Mouse (Mus musculus): ENCODE data around the gene Pla2g16.

Pla2g16 gene

GRCm38 (mm10) chr19:7564457-7564856, 7.2 kb downstream of the Pla2g16 start:
- no peak for DNase-seq (ENCODE audit: low spot score)

- no peak for DNase-seq (ENCODE audit: low spot score)
These were observed 9.6 kb downstream of the Pla2g16 start for GRCm38 (mm10) chr19:7566826-7567225.

GRCm38 (mm10) chr19:7568364-7568763, 11.1 kb downstream of the Pla2g16 start:
- DNase-seq (ENCODE audit: low spot score) = no peak

GRCm38 (mm10) chr19:7569650-7570049, 12.4 kb downstream of the Pla2g16 start:
- DNase-seq (ENCODE audit: low spot score) = no peak

GRCm38 (mm10) chr19:7576180-7576579, 18.9 kb downstream of the Pla2g16 start:
- DNase-seq (ENCODE audit: low spot score) = no peak

GRCm38 (mm10) chr19:7577710-7578109, 20.5 kb downstream of the Pla2g16 start:
- no peak for DNase-seq (ENCODE audit: low spot score)

GRCm38 (mm10) chr19:7581042-7581441, 23.8 kb downstream of the Pla2g16 start:
- DNase-seq (ENCODE audit: low spot score) = no peak

GRCm38 (mm10) chr19:7583101-7583500, 25.8 kb downstream of the Pla2g16 start:
- DNase-seq (ENCODE audit: low spot score) = no peak

- no peak for DNase-seq (ENCODE audit: low spot score)
These were observed 26.3 kb downstream of the Pla2g16 start for GRCm38 (mm10) chr19:7583599-7583998.

- no peak for DNase-seq (ENCODE audit: low spot score)
These were observed 28.0 kb downstream of the Pla2g16 start for GRCm38 (mm10) chr19:7585279-7585678.

- no peak for DNase-seq (ENCODE audit: low spot score)
These were observed 28.5 kb downstream of the Pla2g16 start for GRCm38 (mm10) chr19:7585764-7586163.

- DNase-seq (ENCODE audit: low spot score) = no peak
These were observed 33.5 kb downstream of the Pla2g16 start for GRCm38 (mm10) chr19:7590795-7591194.

GRCm38 (mm10) chr19:7592018-7592417, 34.8 kb downstream of the Pla2g16 start:
- no peak for DNase-seq (ENCODE audit: low spot score)

GRCm38 (mm10) chr19:7595534-7595933, 38.3 kb downstream of the Pla2g16 start:
- DNase-seq (ENCODE audit: low spot score) = peak; percentile 75

- DNase-seq (ENCODE audit: low spot score) = no peak
These were observed 41.2 kb downstream of the Pla2g16 start for GRCm38 (mm10) chr19:7598481-7598880.

GRCm38 (mm10) chr19:7601551-7601950, 44.3 kb downstream of the Pla2g16 start:
- DNase-seq (ENCODE audit: low spot score) = no peak

GRCm38 (mm10) chr19:7604107-7604506, 46.8 kb downstream of the Pla2g16 start:
- DNase-seq (ENCODE audit: low spot score) = no peak

GRCm38 (mm10) chr19:7605013-7605412, 47.8 kb downstream of the Pla2g16 start:
- DNase-seq (ENCODE audit: low spot score) = peak; percentile 23

- peak; percentile 87 for DNase-seq (ENCODE audit: low spot score)
These were observed 48.9 kb downstream of the Pla2g16 start for GRCm38 (mm10) chr19:7605930-7606783.

- no peak for DNase-seq (ENCODE audit: low spot score)
These were observed 49.8 kb downstream of the Pla2g16 start, which contains the start of gene Lgals12 for GRCm38 (mm10) chr19:7606801-7607689. Gene Lgals12, minus strand, starts transcription at chr19:7607193.

GRCm38 (mm10) chr19:7607690-7608201, 50.5 kb downstream of the Pla2g16 start:
- DNase-seq (ENCODE audit: low spot score) = no peak

GRCm38 (mm10) chr19:7611942-7612757, 54.9 kb downstream of the Pla2g16 start, which contains the start of gene Hrasls5:
Gene Hrasls5, plus strand, starts transcription at chr19:7612541.
- DNase-seq (ENCODE audit: low spot score) = peak; percentile 51
